Mouse (Mus musculus): ENCODE measurements around the gene Itpr1.

- TF ChIP-seq CTCF (IDR thresholded peaks at IDR 0.05; ENCODE audit: low read depth, low read length) (no peak), POLR2AphosphoS5 (IDR thresholded peaks at IDR 0.05; ENCODE audit: insufficient replicate concordance, low read depth, low read length) (no peak), TAL1 (conservative IDR thresholded peaks at IDR 0.05; ENCODE audit: low read depth, low read length) (no peak)
Observed at GRCm38 (mm10) chr6:108214294-108214925, 1.5 kb downstream of the Itpr1 start.
